Mouse (Mus musculus) kidney, postnatal 10 days (tissue): Measurements from ENCODE around the gene Rffl.
"Not testable (repeated sequence)": the region's sequence is repeated elsewhere in the genome, so short reads cannot be mapped to it uniquely, and the experiment has no call there.

ENCODE experiments used
- DNase-seq: peaks from one replicate; pipeline ENCODE4 v3.0.0; 2021; ENCODE audit warnings: mixed read lengths

Gene Rffl

DNA sequence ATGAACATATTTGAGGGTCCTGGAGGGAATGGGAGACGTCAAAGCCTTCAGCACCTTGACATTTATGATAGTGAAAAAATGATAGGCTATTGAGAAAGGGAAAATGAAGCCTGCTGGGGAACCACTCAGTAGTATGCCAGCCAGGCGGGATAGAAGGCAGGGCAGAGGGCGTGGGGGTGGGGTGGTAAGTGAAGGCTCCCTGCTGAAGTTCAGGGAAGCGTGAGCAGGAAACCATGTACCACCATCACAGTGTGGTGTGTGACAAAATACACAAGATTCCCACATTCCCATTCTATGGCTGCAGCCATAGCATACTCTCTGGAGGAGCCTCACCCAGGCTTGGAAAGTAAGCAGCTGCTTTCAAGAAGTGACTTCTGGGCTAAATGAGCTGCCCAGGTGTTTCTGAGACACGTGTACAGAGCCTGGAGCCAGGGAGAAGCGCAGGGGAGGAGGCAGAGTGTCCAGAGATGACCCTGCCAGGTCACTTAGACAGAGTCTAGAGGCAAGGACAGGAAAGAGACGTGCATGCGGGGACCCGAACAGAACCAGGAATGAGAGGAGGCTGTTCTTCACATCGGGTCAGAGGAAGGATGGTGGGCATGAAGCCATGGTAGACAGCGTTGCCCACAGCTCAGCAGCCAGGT lies 26.1 kb downstream of the Rffl start:
- no peak for DNase-seq

DNA sequence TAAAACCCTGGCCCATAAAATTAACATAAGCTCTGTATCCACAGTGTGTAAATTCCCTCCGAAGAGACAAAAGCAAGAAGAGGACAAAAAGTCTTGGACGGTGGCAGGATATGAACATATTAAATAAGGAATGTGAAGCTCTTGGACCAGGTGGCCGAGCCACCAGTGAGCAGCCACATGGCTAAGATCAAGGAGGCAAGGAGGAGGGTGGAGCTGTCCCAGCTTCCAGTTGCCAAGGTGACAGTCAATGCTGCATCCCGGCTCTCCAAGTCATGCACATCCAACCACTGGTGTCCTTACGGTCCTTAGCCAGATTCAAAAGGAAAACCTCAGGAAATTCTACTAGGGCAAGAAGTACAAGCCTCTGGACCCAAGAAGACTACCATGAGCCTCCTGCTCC lies 32.5 kb downstream of the Rffl start:
- no peak for DNase-seq

DNA sequence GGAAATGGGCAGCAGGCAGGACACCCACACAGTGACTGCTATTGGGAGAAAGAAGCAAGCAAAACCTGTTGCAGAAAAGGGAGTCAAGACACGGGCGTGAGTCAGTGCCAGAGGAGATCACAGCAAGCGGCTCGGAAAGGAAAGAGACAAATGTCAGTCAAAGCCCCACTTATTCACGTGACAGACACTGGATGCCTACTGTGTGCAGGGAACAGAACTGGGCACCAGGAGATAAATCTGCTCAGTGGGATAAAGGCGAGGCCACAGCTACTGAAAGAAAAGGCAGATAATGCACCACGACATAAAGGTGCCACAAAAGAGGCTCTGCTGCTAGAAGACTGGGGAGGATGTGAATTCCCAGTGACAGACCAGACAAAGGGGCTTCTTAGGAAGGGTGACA lies 33.2 kb downstream of the Rffl start:
- DNase-seq: no peak

DNA sequence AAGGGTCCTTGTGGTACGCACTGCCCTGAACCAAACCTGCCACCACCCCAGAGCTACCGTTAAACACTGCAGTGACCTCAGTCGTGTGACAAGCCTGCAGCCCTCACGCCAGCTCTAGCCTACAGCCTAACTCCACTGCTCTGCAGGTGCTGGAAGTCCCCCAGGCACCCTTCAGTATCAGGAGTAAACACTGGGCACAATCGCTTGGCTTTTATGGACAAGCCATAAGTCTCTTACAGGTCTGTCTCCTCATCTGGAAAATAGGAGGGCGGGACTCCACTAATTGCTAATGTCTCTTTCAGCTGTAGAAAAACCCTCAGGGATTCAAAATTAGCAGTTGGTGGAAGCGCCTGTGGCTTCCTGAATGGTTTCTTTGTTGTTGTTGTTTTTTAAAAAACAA lies 33.8 kb downstream of the Rffl start:
- no peak for DNase-seq

DNA sequence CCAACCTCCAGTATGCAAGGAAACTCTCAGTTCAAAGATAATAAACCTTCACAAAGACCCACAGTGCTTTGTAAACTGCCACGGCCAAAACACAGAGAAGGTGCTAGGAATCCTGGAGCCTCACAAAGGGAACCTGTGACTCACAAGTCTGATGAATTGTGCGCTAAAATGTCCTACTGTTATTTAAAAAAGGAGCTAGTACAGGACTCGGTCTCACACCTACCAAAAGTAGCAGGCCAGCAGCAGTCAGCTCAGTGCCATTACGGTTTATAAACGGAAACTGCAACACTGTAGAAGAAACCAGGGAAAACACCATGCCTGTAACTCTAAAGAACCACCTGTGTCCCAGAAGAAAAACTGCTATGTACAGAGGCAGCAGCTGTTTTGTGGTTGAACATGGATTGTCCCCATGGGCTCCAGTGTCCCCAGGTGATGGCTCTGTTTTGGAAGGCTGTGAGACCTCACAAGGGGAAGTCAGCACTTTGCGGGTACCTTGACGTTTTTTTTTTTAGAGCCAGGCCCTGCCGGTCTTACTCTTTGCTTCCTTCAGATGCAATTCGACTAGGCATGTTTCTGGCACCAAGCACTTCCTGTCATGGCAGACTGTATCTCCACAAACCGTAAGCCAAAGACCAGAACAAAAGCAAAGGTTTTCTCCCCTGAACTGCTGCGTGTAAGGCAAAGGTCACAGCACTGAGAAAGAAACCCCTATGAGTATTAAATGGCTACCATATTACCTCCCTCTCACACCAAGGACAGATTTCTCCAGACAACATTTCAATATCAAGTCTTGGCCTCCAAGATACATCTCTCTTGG lies 35.2 kb downstream of the Rffl start:
- no peak for DNase-seq

DNA sequence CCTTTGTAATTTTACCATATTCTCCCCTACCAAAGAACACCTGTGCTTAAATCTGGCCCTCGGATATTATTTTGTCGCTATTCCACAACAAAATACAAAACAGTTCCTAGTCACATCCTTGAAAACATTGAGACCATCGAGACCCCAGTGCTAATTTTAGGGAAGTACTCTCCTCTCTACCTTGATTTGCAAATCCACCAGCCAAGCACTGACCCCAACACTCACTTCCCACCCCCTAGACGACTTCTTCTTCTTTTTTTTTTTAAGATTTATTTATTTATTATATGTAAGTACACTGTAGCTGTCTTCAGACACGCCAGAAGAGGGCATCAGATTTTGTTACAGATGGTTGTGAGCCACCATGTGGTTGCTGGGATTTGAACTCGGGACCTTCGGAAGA lies 36.7 kb downstream of the Rffl start:
- DNase-seq: not testable (repeated sequence)

DNA sequence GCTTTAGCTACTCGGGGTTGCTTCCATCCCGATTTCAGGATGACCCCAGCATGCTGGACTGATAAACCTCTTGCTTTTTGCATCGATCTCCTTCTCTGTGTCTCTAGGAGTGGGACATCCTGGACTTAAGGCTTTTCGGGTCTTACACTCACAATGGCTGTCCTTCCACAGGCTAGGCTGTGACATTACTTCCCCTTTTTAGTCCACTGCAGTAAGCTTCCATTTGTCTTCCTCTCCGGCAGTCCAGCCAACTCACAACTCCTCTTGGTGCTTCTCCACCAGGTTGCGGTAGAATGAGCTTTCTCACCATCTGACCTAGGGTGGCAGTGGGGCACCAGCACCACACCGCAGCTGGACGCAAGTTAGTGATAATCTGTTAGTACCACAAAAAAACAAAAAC lies 37.1 kb downstream of the Rffl start:
- no peak for DNase-seq

DNA sequence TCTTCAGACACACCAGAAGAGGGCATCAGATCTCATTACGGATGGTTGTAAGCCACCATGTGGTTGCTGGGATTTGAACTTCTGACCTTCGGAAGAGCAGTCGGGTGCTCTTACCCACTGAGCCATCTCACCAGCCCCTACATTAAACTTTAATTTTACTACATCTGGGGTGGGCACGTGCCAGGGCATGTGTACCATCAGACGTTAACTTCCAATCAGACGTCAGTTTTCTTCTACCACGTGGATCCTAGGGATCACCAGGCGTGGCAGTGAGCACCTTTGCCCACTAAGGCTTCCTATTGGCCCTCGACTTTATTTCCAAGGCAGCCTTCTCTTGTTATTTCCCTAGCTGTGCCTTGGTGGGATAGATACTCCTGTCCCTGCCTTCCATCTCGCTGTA lies 38.6 kb downstream of the Rffl start:
- not testable (repeated sequence) for DNase-seq

DNA sequence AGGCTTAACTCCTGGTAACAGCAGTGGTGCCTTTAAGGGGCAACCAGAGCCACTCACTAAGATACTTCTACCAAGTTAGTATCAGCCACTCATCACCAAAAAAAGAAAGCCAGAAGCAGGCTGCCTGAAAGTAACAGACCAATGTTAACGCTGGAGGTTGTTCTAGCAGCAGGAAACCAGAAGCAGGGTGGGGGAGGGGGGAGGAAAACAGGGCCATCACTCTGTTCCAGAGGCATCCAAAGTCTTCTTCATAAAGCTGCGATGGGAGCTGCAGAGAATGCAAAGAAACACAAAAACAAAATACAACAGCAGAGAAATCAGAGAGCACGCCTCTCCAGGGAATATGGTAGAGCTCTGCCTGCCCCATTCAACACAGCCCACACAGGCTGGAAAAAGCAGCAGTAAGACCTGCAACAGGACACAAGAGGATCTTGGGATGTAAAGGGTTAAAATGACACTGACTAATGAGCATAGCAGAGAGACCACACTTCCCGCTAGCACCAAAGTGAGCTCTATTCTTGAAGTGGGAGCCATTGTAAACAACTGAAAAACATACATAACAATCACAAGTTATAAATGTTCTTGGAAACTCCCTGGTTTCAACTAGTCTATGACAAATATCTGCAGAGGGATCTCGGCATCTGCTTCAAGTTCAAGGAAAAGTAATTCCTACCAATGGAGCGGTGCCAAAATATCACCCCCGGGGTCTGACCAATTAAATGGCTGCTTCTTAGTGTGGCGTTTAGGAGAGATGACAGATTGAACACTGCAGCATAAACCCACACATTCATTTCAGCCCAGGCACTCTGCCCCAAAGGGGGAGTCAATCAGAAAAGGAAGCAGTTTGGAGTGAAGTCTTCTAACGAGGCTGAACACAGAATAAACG lies 39.8 kb downstream of the Rffl start:
- no peak for DNase-seq

DNA sequence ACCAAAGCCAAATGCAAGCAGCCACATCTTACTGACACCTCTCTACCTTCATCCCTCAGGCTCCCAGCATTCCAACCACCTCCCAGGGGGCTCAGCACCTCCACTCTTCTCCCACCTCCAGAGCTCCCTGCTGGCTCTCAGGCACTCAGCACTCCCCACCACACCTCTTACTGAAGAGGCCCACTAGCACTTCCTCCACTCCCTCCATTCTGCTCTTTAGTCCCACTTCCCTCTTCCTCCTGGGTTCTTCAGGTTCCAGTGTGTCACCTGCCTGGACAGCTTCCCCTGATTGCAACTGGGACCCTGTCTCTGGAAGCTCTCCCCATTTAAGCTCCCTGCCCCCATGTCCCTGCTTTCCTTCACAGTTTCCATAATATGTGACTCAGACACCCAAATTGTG lies 44.2 kb downstream of the Rffl start:
- no peak for DNase-seq

DNA sequence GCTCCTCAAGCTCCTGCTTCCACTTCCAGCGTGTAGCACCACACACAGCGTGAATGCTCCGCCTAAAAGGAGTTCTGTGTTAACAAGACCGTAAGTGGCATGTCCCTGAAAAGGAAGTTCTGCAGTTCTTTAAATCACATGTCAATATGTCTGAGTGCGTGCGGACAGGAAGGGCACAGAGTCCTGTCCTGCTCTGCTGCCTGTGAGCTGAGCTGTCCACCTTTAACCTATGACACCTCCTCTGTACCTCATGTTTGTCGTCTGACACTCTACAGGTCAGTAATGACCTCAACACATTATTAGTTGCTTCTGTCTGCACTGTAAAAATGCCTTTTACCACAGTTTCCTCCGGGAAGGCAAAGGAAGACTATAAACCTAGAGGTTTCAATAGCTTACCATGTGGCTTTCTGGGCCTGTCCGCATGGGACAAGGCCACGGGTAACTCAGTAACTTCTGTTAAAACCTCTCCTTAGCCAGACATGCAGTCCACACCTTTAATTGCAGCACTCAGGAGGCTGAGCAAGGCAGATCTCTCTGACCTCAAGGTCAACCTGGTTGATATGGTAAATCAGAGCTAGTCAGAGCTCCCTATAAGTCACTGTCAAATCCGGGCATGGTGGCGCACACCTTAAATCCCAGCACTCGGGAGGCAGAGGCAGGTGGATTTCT lies 50.1 kb downstream of the Rffl start:
- DNase-seq: no peak

DNA sequence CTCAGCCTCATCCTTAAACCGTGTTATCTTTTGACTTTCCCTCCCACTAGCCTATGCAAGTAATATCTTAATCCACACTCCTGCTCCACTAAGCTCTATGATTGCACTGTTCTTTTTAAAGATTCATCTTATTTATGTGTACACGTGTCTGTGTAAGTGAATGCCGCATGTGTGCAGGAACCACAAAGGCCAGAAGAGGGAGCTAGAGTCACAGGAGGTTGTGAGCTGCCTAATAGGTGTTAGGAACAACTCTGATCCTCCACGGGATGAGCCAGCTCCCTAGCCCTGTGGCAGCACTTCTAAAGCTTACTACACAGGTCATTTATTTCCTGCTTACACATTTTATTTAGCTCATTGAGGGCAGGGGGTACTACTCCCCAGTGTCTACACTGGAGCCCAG lies 51.7 kb downstream of the Rffl start:
- DNase-seq: peak; percentile 85

DNA sequence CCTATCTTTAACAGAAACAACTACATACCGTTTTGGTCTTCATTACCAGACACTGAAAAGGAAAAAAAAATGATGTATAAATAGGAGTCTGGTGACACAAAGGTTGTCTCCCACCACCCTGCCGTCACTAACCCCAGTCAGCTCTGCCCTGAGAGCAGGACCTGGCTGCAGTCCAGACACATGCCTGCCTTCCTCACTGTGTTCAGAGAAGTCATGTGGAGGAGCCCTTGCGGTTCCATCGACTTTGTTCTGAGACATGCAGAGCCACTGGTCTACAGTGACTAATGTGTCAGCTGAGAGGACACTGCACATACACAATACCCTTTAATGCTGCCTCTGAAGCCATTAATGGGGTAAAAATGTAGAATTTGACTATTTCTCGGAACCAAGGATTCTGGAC lies 62.5 kb downstream of the Rffl start:
- DNase-seq: peak; percentile 40

DNA sequence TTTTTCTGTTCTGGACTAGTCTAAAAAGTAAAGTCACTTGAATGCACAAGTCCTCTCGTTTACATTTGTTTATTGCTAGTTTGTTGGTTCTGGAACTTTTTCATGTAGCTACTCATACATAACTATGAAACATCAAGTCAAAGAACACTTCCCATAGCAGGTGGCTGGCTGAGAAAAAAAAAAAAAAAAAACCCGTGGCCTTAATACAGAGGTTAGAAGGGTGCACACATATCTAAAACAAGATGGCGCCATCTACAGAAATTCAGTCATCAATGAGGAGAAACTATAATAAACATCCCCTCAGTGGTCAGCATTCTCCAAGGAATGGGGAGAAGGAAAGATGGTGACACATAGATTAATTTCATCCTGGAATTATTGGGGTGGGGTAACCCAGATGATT lies 63.6 kb downstream of the Rffl start:
- no peak for DNase-seq

DNA sequence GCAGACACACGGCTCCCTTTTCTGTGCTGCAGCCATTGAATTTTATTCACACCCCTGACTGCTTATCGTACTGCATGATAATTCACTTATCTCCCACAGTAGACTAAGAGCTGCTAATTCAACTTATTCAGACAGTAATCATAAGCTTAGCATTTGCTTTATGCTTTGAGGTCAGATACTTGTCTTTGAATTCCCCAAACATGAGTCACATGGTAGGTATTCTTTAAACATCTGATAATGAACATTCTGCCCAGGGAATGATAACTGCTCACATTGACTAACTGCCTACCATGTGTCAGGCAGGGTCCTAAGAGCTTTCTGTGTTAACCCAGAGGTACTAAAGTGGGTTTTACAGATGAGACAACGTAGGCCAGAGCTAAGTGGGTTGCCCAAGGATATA lies 64.4 kb downstream of the Rffl start:
- DNase-seq: no peak

DNA sequence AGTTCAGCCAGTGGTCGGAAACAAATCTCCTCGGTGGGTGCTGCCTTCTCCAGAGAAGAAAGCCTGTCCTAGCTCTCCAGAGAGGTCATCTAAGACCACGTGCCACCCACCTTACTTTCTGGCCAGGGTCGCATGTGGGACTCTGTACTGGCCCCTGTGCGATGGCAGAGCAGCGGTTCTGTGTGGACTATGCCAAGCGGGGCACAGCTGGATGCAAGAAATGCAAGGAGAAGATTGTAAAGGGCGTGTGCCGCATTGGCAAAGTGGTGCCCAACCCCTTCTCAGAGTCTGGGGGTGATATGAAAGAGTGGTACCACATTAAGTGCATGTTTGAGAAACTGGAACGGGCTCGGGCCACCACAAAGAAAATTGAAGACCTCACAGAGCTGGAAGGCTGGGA lies 87.6 kb downstream of the Rffl start:
- no peak for DNase-seq

DNA sequence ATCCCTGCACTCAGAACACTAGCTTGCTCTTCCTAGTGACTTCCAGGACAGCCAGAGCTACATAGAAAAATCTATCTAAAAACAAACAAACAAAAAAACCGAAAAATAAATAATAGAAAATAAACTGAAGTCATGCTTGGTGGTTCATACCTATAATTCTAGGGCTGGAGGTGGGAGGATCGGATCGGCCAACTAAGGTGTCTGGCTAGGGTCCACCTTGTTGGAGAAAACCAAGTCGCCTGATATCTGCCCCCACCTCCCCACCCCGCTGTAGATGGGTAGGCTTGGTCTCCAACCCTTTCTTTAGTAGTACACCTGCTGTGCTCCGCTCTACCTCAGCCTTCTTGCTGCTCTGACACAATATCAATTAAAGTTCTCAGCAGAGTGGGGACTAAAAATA lies 88.8 kb downstream of the Rffl start:
- no peak for DNase-seq

DNA sequence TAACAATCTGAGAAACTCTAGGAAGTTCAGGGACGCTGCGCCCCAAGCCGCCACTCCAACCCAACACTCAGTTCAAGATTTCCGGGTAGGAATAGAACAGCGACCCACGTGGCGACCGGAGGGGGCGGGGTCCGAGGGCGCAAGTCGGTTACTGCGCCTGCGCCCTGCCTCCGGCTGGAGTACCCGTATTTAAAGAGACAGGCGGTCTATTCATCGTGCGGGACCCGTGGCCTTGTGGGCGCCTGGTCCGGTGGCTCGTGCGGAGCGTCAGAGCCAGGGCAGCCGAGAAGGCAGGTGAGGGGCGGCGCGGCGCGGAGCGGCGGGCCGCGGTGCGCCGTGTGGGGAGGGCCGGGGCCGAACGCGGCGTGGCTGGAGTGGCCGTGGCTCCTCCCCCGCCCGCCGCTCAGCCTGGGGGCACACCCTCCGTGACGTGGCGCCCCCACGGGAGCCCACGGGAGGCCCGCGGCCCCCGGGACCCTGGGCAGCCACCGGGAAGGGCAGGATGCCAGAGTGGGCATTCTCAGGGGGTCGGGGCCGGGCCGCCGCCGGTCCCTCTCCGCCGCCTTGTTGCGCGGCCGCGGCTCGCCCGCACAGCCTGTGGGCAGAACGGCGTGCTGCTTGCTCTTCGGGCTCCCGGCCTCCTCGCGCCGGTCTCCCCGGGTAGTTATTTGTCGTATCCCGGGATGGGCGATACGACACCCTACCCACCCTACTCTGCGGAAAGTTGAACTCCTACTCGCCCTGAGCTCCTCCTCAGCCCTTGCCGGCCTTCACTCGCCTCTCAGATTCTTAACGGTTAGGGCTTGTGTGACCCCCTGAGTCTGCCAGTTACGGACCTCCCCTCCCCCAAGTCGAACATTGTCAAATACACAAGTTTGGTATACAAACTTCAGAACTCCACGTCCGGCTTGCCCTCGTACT lies 89.8 kb downstream of the Rffl start, which contains the start of gene Lig3:
Lig3 (plus strand) TSS at position 126 of the 921 bp plus-strand sequence.
- DNase-seq: peak; percentile 98

DNA sequence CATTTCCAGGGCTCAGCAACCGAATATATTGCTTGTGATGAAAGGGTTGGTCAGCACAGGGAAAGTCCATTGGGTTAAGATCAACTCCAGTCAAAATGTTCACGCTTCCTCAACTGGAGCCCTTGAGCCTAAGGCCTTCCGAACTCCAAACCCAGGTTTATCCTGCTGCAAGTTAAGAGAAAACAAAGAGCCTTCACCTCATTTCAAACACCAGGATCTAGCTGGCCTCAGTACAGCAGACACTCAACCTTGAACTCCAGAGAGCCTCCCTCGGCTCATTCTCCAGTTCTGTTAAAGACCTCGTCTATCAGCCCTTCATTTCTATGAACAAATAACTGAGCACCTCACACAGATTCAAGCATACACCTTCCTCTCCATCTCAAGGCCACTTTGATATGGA lies 90.9 kb downstream of the Rffl start:
- no peak for DNase-seq

DNA sequence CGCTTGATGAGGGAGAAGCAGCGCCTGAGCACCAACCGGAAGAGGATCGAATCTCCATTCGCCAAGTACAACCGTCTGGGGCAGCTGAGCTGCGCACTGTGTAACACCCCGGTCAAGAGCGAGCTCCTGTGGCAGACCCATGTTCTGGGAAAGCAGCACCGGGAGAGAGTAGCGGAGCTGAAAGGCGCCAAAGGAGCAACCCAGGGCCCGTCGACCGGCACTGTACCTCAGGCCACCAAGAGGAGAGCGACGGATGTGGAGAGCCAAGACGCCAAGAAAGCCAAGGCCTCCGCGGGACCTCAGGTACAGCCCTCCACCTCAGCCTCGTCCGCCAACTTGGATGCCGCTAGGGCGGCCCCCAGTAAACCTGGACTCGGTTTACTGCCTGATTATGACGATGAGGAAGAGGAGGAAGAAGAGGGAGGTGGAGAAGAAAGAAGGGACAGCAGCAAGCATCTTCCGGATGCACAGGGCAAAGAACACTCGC lies 106.5 kb downstream of the Rffl start:
- DNase-seq: no peak

DNA sequence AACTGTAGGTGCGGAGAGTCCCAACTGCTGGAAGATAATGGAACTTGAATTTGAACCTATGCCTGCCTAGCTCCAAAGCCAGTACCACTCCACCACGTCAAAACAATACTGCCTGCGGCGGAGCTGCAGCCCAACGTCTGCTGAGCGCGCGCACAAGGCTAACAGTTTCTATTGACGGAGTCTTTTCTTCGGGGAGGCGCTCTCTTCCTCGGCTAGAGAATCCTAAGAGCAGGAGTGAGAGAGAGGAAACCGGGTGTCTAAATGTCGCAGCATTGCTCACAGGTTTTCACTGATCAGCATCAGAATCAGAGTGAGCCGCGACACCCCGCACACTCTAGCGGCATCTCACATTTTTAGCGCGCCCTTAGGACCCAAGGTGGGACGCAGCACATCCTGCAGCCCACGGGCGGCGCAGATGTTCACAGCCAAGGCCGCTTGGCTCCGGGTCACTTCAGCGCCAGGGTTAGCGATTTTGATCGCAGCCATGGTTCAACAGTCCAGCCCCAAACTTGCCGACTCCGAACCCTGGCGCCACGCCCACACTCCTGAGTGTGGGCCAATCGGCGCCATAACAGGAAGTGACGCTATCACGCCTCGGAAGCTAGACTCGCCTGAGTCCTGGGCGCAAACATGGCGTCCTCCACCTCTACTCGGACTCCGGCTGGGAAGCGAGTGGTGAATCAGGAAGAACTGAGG lies 107.1 kb downstream of the Rffl start, which contains the start of the genes Cct6b and Zfp830:
Cct6b (minus strand) TSS at position 580 of the 696 bp plus-strand sequence.
Zfp830 (plus strand) TSS at position 604 of the 696 bp plus-strand sequence.
- DNase-seq: peak; percentile 97
